Mouse (Mus musculus): Measurements from ENCODE around the gene Klk4. TPM values are rescaled to one million over a fixed set of nuclear protein-coding genes. Genes with fewer than 3 reads are reported as not detected.

Klk4 gene
- polyA plus RNA-seq, 1 experiment from 2014 or later: not detected

GRCm38 (mm10) chr7:43921941-43922340 is 41.0 kb downstream of the Klk4 start:
- H3K9me3 ChIP-seq (ENCODE audit: low read length): no peaks in the 10 kb centered on the region
- H3K9ac ChIP-seq (replicated peaks): no peak overlapping the region
- no peak overlapping the region for H3K27ac ChIP-seq (ENCODE audit: low read depth)
- 65% methylated on average over 2 of the region's 2 CpGs for WGBS (ENCODE audit: insufficient replicate concordance)
- H3K36me3 ChIP-seq (replicated peaks; ENCODE audit: insufficient read depth, low read length): no peaks in the 10 kb centered on the region
- no peak for DNase-seq
- H3K4me1 ChIP-seq (ENCODE audit: insufficient read depth): no peaks in the 10 kb centered on the region
- TF ChIP-seq CTCF (IDR thresholded peaks at IDR 0.05; ENCODE audit: low read depth) (no peak), EP300 (IDR thresholded peaks at IDR 0.05; ENCODE audit: low read depth) (no peak)
- no peak overlapping the region for H3K4me3 ChIP-seq (ENCODE audit: low read depth, low read length)
- no peaks in the 10 kb centered on the region for H3K27me3 ChIP-seq (ENCODE audit: insufficient read depth, low read length)
- ATAC-seq: no peak
- H3K4me2 ChIP-seq (ENCODE audit: low read depth, low read length): no peak overlapping the region

GRCm38 (mm10) chr7:43925985-43926384 is 45.0 kb downstream of the Klk4 start:
- Histone ChIP-seq H3K4me3 (ENCODE audit: low read depth, low read length) (no peak overlapping the region), H3K4me2 (ENCODE audit: low read depth, low read length) (no peak overlapping the region), H3K36me3 (replicated peaks; ENCODE audit: insufficient read depth, low read length) (no peaks in the 10 kb centered on the region), H3K27ac (ENCODE audit: low read depth) (no peak overlapping the region), H3K9me3 (ENCODE audit: low read length) (no peaks in the 10 kb centered on the region), H3K9ac (replicated peaks) (no peak overlapping the region), H3K4me1 (ENCODE audit: insufficient read depth) (no peaks in the 10 kb centered on the region), H3K27me3 (ENCODE audit: insufficient read depth, low read length) (no peaks in the 10 kb centered on the region)
- DNase-seq: no peak
- 55% methylated on average over 5 of the region's 5 CpGs for WGBS (ENCODE audit: insufficient replicate concordance)
- peak; percentile 47 for TF ChIP-seq CTCF (IDR thresholded peaks at IDR 0.05; ENCODE audit: low read depth)
- TF ChIP-seq EP300 (IDR thresholded peaks at IDR 0.05; ENCODE audit: low read depth): no peak
- ATAC-seq: no peak

- DNase-seq: no peak
- Histone ChIP-seq H3K27me3 (ENCODE audit: insufficient read depth, low read length) (no peaks in the 10 kb centered on the region), H3K36me3 (replicated peaks; ENCODE audit: insufficient read depth, low read length) (no peaks in the 10 kb centered on the region), H3K4me3 (ENCODE audit: low read depth, low read length) (no peak overlapping the region), H3K27ac (ENCODE audit: low read depth) (no peak overlapping the region), H3K9me3 (ENCODE audit: low read length) (no peaks in the 10 kb centered on the region), H3K4me1 (ENCODE audit: insufficient read depth) (no peaks in the 10 kb centered on the region), H3K4me2 (ENCODE audit: low read depth, low read length) (no peak overlapping the region), H3K9ac (replicated peaks) (no peak overlapping the region)
- TF ChIP-seq EP300 (IDR thresholded peaks at IDR 0.05; ENCODE audit: low read depth) (no peak), CTCF (IDR thresholded peaks at IDR 0.05; ENCODE audit: low read depth) (peak; percentile 40)
- ATAC-seq: no peak
- 48% methylated on average over 4 of the region's 4 CpGs for WGBS (ENCODE audit: insufficient replicate concordance)
Observed at GRCm38 (mm10) chr7:43928521-43928920, 47.6 kb downstream of the Klk4 start.

GRCm38 (mm10) chr7:43932337-43932736 is 51.4 kb downstream of the Klk4 start:
- H3K27ac ChIP-seq (ENCODE audit: low read depth): no peak overlapping the region
- no peak overlapping the region for H3K4me3 ChIP-seq (ENCODE audit: low read depth, low read length)
- TF ChIP-seq CTCF (IDR thresholded peaks at IDR 0.05; ENCODE audit: low read depth): no peak
- DNase-seq (no peak), ATAC-seq (no peak)
- H3K4me1 ChIP-seq (ENCODE audit: insufficient read depth): no peaks in the 10 kb centered on the region
- no peaks in the 10 kb centered on the region for H3K9me3 ChIP-seq (ENCODE audit: low read length)
- H3K36me3 ChIP-seq (replicated peaks; ENCODE audit: insufficient read depth, low read length): no peaks in the 10 kb centered on the region
- H3K9ac ChIP-seq (replicated peaks): no peak overlapping the region
- 56% methylated on average over 4 of the region's 4 CpGs for WGBS (ENCODE audit: insufficient replicate concordance)
- no peak overlapping the region for H3K4me2 ChIP-seq (ENCODE audit: low read depth, low read length)
- H3K27me3 ChIP-seq (ENCODE audit: insufficient read depth, low read length): no peaks in the 10 kb centered on the region

DNA sequence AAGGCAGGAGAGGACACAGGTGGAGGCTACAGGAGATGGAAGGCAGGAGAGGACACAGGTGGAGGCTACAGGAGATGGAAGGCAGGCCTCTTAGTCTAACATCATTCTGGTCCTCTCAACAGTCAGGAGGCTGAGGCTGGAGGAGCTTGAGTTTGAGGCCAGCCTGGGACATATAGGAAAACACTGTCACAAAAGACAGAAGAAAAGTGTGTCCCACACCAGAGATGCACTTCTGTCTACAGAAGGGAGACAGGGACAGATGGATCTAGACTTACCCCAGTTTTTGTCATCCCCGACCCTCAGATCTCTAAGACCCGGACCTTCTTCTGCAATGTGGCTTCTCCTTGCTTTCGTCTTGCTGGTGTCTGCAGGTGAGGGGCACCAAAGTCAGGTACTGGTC is 52.5 kb downstream of the Klk4 start, which contains the start of gene Klk15:
Gene Klk15 (plus strand): TSS at position 301 of the 400 bp plus-strand sequence.
- TF ChIP-seq EP300 (IDR thresholded peaks at IDR 0.05; ENCODE audit: low read depth): no peak
- no peak for TF ChIP-seq CTCF (IDR thresholded peaks at IDR 0.05; ENCODE audit: low read depth)

GRCm38 (mm10) chr7:43934747-43935146 is 53.8 kb downstream of the Klk4 start:
- no peak for TF ChIP-seq EP300 (IDR thresholded peaks at IDR 0.05; ENCODE audit: low read depth)
- no peak for TF ChIP-seq CTCF (IDR thresholded peaks at IDR 0.05; ENCODE audit: low read depth)
- WGBS (ENCODE audit: insufficient replicate concordance): 53% methylated on average over 3 of the region's 3 CpGs
- Histone ChIP-seq H3K4me3 (ENCODE audit: low read depth, low read length) (no peak overlapping the region), H3K4me2 (ENCODE audit: low read depth, low read length) (no peak overlapping the region), H3K36me3 (replicated peaks; ENCODE audit: insufficient read depth, low read length) (no peaks in the 10 kb centered on the region), H3K9me3 (ENCODE audit: low read length) (no peaks in the 10 kb centered on the region), H3K27me3 (ENCODE audit: insufficient read depth, low read length) (no peaks in the 10 kb centered on the region), H3K4me1 (ENCODE audit: insufficient read depth) (no peaks in the 10 kb centered on the region), H3K9ac (replicated peaks) (no peak overlapping the region), H3K27ac (ENCODE audit: low read depth) (no peak overlapping the region)
- DNase-seq (no peak), ATAC-seq (no peak)

More for the DNA sequence above, 52.5 kb downstream of the Klk4 start, which contains the start of gene Klk15:
- WGBS (ENCODE audit: insufficient replicate concordance): 78% methylated on average over 3 of the region's 3 CpGs
- H3K36me3 ChIP-seq (replicated peaks; ENCODE audit: insufficient read depth, low read length): no peaks in the 10 kb centered on the region
- H3K9me3 ChIP-seq (ENCODE audit: low read length): no peaks in the 10 kb centered on the region
- no peak within 1 kb of the TSS for H3K4me3 ChIP-seq (ENCODE audit: low read depth, low read length)
- no peak for DNase-seq
- H3K4me1 ChIP-seq (ENCODE audit: insufficient read depth): no peaks in the 10 kb centered on the region
- no peak within 1 kb of the TSS for H3K9ac ChIP-seq (replicated peaks)
- H3K27me3 ChIP-seq (ENCODE audit: insufficient read depth, low read length): no peaks in the 10 kb centered on the region
- H3K4me2 ChIP-seq (ENCODE audit: low read depth, low read length): no peak within 1 kb of the TSS
- H3K27ac ChIP-seq (ENCODE audit: low read depth): no peak within 1 kb of the TSS
- ATAC-seq: no peak

Other genes with a start within 250 kb of the Klk4 start
- gene Ceacam18, start 246.5 kb upstream of the Klk4 start, polyA plus RNA-seq (2015; fragmentation: Nextera tagmentation; extraction: Ambion mirVana): 0.14 TPM in 1 of 2 replicates, not detected in the other
- 5.1 and 5.8 TPM in 2 replicates for gene Siglece, start 221.0 kb upstream of the Klk4 start, polyA plus RNA-seq (2015; fragmentation: Nextera tagmentation; extraction: Ambion mirVana)
- gene Ctu1, start 209.1 kb upstream of the Klk4 start, polyA plus RNA-seq (2015; fragmentation: Nextera tagmentation; extraction: Ambion mirVana): 3.2 and 4.5 TPM in 2 replicates
- gene Klk14, start 190.7 kb upstream of the Klk4 start, polyA plus RNA-seq (2015; fragmentation: Nextera tagmentation; extraction: Ambion mirVana): not detected in 2 replicates
- not detected in 2 replicates for gene Klk13, start 168.6 kb upstream of the Klk4 start, polyA plus RNA-seq (2015; fragmentation: Nextera tagmentation; extraction: Ambion mirVana)
- not detected in 2 replicates for gene Klk12, start 112.3 kb upstream of the Klk4 start, polyA plus RNA-seq (2015; fragmentation: Nextera tagmentation; extraction: Ambion mirVana)
- not detected in 2 replicates for gene Klk11, start 106.6 kb upstream of the Klk4 start, polyA plus RNA-seq (2015; fragmentation: Nextera tagmentation; extraction: Ambion mirVana)
- gene Klk10, start 100.1 kb upstream of the Klk4 start, polyA plus RNA-seq (2015; fragmentation: Nextera tagmentation; extraction: Ambion mirVana): not detected in 2 replicates
- gene Klk9, start 89.3 kb upstream of the Klk4 start, polyA plus RNA-seq (2015; fragmentation: Nextera tagmentation; extraction: Ambion mirVana): not detected in 2 replicates
- 2.2 and 3.2 TPM in 2 replicates for gene Klk8, start 83.6 kb upstream of the Klk4 start, polyA plus RNA-seq (2015; fragmentation: Nextera tagmentation; extraction: Ambion mirVana)
- gene Klk7, start 69.9 kb upstream of the Klk4 start, polyA plus RNA-seq (2015; fragmentation: Nextera tagmentation; extraction: Ambion mirVana): not detected in 2 replicates
- gene Klk6, start 56.7 kb upstream of the Klk4 start, polyA plus RNA-seq (2015; fragmentation: Nextera tagmentation; extraction: Ambion mirVana): not detected in 2 replicates
- gene Klk5, start 39.2 kb upstream of the Klk4 start, polyA plus RNA-seq (2015; fragmentation: Nextera tagmentation; extraction: Ambion mirVana): not detected in 2 replicates
- not detected in 2 replicates for gene Klk15, start 52.6 kb downstream of the Klk4 start, polyA plus RNA-seq (2015; fragmentation: Nextera tagmentation; extraction: Ambion mirVana)
- not detected in 2 replicates for gene Klk1b8, start 69.5 kb downstream of the Klk4 start, polyA plus RNA-seq (2015; fragmentation: Nextera tagmentation; extraction: Ambion mirVana)
- gene Klk1b1, start 85.6 kb downstream of the Klk4 start, polyA plus RNA-seq (2015; fragmentation: Nextera tagmentation; extraction: Ambion mirVana): not detected in 2 replicates
- gene Klk1b9, start 94.9 kb downstream of the Klk4 start, polyA plus RNA-seq (2015; fragmentation: Nextera tagmentation; extraction: Ambion mirVana): not detected in 2 replicates
- gene Klk1b11, start 114.7 kb downstream of the Klk4 start, polyA plus RNA-seq (2015; fragmentation: Nextera tagmentation; extraction: Ambion mirVana): not detected in 2 replicates
- not detected in 2 replicates for gene Klk1b26, start 131.0 kb downstream of the Klk4 start, polyA plus RNA-seq (2015; fragmentation: Nextera tagmentation; extraction: Ambion mirVana)
- gene Klk1b27, start 171.1 kb downstream of the Klk4 start, polyA plus RNA-seq (2015; fragmentation: Nextera tagmentation; extraction: Ambion mirVana): not detected in 2 replicates
- not detected in 2 replicates for gene Klk1b21, start 221.2 kb downstream of the Klk4 start, polyA plus RNA-seq (2015; fragmentation: Nextera tagmentation; extraction: Ambion mirVana)
- not detected in 2 replicates for gene Klk1b22, start 231.5 kb downstream of the Klk4 start, polyA plus RNA-seq (2015; fragmentation: Nextera tagmentation; extraction: Ambion mirVana)